Mouse (Mus musculus) midbrain, embryonic 14.5 days (tissue): ENCODE measurements around the gene Cux2. TPM values are rescaled to one million over a fixed set of nuclear protein-coding genes. Genes with fewer than 3 reads are reported as not detected.

Experiments
- ATAC-seq: fragments of 200-750 bp; cut with Nextera tagmentation; 2 replicates; pipeline ENCODE4 v1.8.0; 2017; ENCODE audit warnings: moderate number of reproducible peaks, moderate library complexity; ENCODE audit not compliant: low FRiP score, low TSS enrichment
- DNase-seq: peaks from one replicate; pipeline ENCODE4 v3.0.0-alpha.2; 2015
- H3K27ac ChIP-seq: fragments of 300-500 bp; sonication (generic); replicated peaks from 2 replicates; pipeline ENCODE4 v1.5.1; 2014; ENCODE audit warnings: mild to moderate bottlenecking, low read depth, low read length, moderate library complexity
- H3K27me3 ChIP-seq: fragments of 300-500 bp; sonication (generic); 2 replicates; pipeline ENCODE4 v1.6.1; 2014; ENCODE audit warnings: low read length, control low read depth, mixed read lengths; ENCODE audit not compliant: control insufficient read depth, insufficient read depth
- H3K36me3 ChIP-seq: fragments of 300-500 bp; sonication (generic); 2 replicates; pipeline ENCODE4 v1.6.1; 2014; ENCODE audit warnings: low read length, control low read depth; ENCODE audit not compliant: control insufficient read depth, insufficient read depth
- H3K4me1 ChIP-seq: fragments of 300-500 bp; sonication (generic); 2 replicates; pipeline ENCODE4 v1.6.1; 2014; ENCODE audit warnings: mild to moderate bottlenecking, antibody characterized with exemption, low read length, control low read depth; ENCODE audit not compliant: control insufficient read depth, insufficient read depth
- H3K4me2 ChIP-seq: fragments of 300-500 bp; sonication (generic); 2 replicates; pipeline ENCODE4 v1.6.1; 2014; ENCODE audit warnings: mild to moderate bottlenecking, low read length, moderate library complexity
- H3K4me3 ChIP-seq: fragments of 300-500 bp; sonication (generic); replicated peaks from 2 replicates; pipeline ENCODE4 v1.5.1; 2014; ENCODE audit warnings: low read depth, low read length
- H3K9ac ChIP-seq: fragments of 300-500 bp; sonication (generic); replicated peaks from 2 replicates; pipeline ENCODE4 v1.6.1; 2014; ENCODE audit warnings: mild to moderate bottlenecking, low read length, moderate library complexity
- H3K9me3 ChIP-seq: fragments of 300-500 bp; sonication (generic); 2 replicates; pipeline ENCODE4 v1.6.1; 2016; ENCODE audit warnings: low read length, control low read depth, mixed read lengths; ENCODE audit not compliant: control insufficient read depth
- WGBS: fragments of 180-500 bp; shearing (Covaris S2); extraction: QIAGEN DNeasy Blood & Tissue Kit; methylation state at CpG from one replicate; pipeline ENCODE4 v1.1.7; 2014; 5-methylcytosine and 5-hydroxymethylcytosine counted together
- polyA plus RNA-seq: library from polyadenylated mRNA; unstranded; fragments of >200 nt; fragmentation: Nextera tagmentation; extraction: Ambion mirVana; gene quantifications from 2 replicates; pipeline ENCODE4 v1.2.1, GENCODE M21; 2014

Cux2 gene
- polyA plus RNA-seq, 1 experiment from 2014 or later, result 28.8 TPM

GRCm38 (mm10) chr5:121924423-121924822 lies 125.5 kb downstream of the Cux2 start:
- ATAC-seq (no peak), DNase-seq (peak; percentile 34)
- Histone ChIP-seq H3K27ac (no peak overlapping the region), H3K4me2 (peak overlapping the region; percentile 49; the same call in 1 of the 2 replicates), H3K4me1 (peaks cover 41% of the 10 kb centered on the region), H3K9me3 (no peaks in the 10 kb centered on the region), H3K36me3 (no peaks in the 10 kb centered on the region), H3K27me3 (no peaks in the 10 kb centered on the region), H3K4me3 (no peak overlapping the region), H3K9ac (no peak overlapping the region)
- 17% methylated on average over 9 of the region's 9 CpGs for WGBS

DNA sequence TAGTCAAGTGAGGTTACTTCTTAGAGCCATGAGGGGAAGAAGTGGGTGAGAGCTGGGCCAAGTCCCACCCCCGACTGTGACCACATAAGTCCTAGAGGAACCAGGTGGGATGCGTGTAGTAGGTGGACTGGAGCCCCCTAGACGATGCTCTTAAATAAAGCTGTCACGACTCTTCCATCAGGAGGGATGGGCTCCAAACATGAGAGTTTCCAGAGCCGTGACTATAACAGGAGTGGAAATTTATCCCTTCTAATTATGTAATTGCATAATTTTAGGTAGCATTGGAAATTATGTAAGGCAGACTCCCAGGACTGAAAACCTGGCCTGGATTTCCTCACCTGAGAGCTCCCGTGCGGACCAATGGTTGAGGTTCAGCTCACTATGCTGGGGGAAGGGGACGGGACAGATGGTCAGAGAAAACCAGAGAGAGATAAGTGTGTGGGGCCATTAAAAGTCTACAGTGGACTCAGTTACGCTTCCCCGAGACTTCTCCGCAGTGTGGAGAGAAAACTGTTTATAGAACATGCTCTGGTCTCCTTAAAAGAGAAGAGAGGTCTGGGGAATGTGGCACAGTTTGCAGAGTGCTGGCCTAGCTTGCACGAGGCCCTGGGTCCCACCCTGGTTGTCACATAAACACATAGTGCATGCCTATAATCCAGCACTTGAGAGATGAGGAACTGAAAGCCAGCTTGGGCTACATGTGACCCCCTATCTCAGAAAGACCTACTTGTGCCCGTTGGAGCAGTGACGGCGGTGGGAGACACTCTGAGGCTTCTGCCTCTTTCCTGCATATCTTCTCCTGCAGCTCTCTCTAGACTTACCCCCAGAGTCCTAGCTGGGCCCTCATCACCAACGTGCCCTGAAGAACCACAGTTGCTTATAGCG lies 126.7 kb downstream of the Cux2 start:
- H3K36me3 ChIP-seq, result 0 out of 2 replicates have a peak, but pooled peaks cover 5% of the 10 kb centered on the region
- no peaks in the 10 kb centered on the region for H3K9me3 ChIP-seq
- H3K27ac ChIP-seq, result no peak overlapping the region
- no peak overlapping the region for H3K9ac ChIP-seq
- ATAC-seq (no peak), DNase-seq (no peak)
- H3K4me3 ChIP-seq, result no peak overlapping the region
- no peaks in the 10 kb centered on the region for H3K27me3 ChIP-seq
- H3K4me2 ChIP-seq, result no peak overlapping the region
- WGBS, result 89% methylated on average over 17 of the region's 17 CpGs
- peaks cover 35% of the 10 kb centered on the region for H3K4me1 ChIP-seq

DNA sequence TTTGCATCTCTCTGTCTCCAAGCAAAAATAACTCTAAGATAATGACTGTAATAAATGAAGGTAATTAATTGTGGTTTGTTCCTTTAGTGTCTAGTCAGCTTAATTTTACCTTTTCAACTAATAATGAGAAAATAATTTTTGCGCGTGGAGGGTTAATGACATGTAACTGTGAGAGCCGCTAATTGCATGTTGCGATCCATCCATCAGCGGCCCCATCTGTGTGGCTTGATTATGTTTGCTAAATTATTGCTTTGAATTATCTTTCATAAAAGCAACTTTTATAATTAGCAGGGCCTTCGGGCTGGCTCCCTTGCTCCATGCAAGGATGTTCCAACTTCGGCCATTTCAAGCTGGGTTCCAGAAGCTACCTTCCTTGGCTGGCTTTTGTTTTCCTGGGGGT lies 130.7 kb downstream of the Cux2 start:
- Histone ChIP-seq H3K36me3 (0 out of 2 replicates have a peak, but pooled peaks cover 5% of the 10 kb centered on the region), H3K27me3 (no peaks in the 10 kb centered on the region), H3K9me3 (no peaks in the 10 kb centered on the region), H3K27ac (no peak overlapping the region), H3K4me3 (no peak overlapping the region), H3K4me1 (no peaks in the 10 kb centered on the region), H3K9ac (no peak overlapping the region), H3K4me2 (no peak overlapping the region)
- WGBS, result 82% methylated on average over 7 of the region's 7 CpGs
- no peak for DNase-seq
- ATAC-seq, result no peak

- H3K4me3 ChIP-seq, result no peak overlapping the region
These were observed 133.1 kb downstream of the Cux2 start for GRCm38 (mm10) chr5:121916813-121917212.

GRCm38 (mm10) chr5:121913999-121914398 lies 135.9 kb downstream of the Cux2 start:
- DNase-seq, result peak; percentile 55
- WGBS, result 31% methylated on average over 23 of the region's 23 CpGs
- Histone ChIP-seq H3K27ac (peak overlapping the region; percentile 79), H3K36me3 (0 out of 2 replicates have a peak, but pooled peaks cover 5% of the 10 kb centered on the region), H3K27me3 (no peaks in the 10 kb centered on the region), H3K4me1 (no peaks in the 10 kb centered on the region), H3K9me3 (no peaks in the 10 kb centered on the region), H3K4me3 (no peak overlapping the region), H3K4me2 (no peak overlapping the region), H3K9ac (peak overlapping the region; percentile 12; the same call in 1 of the 2 replicates)
- ATAC-seq, result no peak

More at GRCm38 (mm10) chr5:121916813-121917212, 133.1 kb downstream of the Cux2 start:
- H3K4me1 ChIP-seq, result no peaks in the 10 kb centered on the region
- H3K27ac ChIP-seq, result no peak overlapping the region
- no peak overlapping the region for H3K4me2 ChIP-seq
- 90% methylated on average over 4 of the region's 4 CpGs for WGBS
- H3K36me3 ChIP-seq, result 0 out of 2 replicates have a peak, but pooled peaks cover 5% of the 10 kb centered on the region
- DNase-seq, result no peak
- no peak overlapping the region for H3K9ac ChIP-seq
- no peak for ATAC-seq
- H3K27me3 ChIP-seq, result no peaks in the 10 kb centered on the region
- no peaks in the 10 kb centered on the region for H3K9me3 ChIP-seq

- H3K27ac ChIP-seq, result 0 out of 2 replicates have a peak overlapping the region, but pooled peaks have one; percentile 32
- DNase-seq, result no peak
- H3K36me3 ChIP-seq, result no peaks in the 10 kb centered on the region
- 75% methylated on average over 21 of the region's 21 CpGs for WGBS
- H3K27me3 ChIP-seq, result no peaks in the 10 kb centered on the region
- no peaks in the 10 kb centered on the region for H3K9me3 ChIP-seq
- no peaks in the 10 kb centered on the region for H3K4me1 ChIP-seq
- H3K9ac ChIP-seq, result no peak overlapping the region
- ATAC-seq, result no peak
- no peak overlapping the region for H3K4me2 ChIP-seq
- H3K4me3 ChIP-seq, result no peak overlapping the region
These were observed 140.5 kb downstream of the Cux2 start for GRCm38 (mm10) chr5:121909226-121909985.

DNA sequence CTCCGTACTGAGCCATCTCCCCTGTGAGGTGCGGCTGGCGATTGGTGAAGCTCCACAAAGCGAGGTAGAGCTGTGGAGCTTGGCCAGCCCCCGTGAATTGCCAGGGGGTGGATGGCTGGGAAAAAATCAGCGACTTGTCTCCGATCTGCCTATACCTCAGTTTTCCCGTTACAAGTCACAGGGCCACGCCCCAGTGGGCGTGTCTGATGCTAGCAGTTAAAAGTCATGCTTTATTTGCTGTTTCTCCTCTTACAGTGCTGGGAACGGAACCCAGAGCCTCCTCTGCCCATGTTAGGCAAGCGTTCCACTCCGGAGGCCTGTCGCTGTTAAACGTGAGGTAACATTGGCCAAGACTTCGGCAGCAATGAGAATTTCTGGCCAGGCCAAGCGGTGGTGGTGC lies 144.2 kb downstream of the Cux2 start:
- H3K27ac ChIP-seq, result no peak overlapping the region
- DNase-seq (no peak), ATAC-seq (no peak)
- no peaks in the 10 kb centered on the region for H3K27me3 ChIP-seq
- WGBS, result 79% methylated on average over 17 of the region's 17 CpGs
- no peaks in the 10 kb centered on the region for H3K9me3 ChIP-seq
- no peak overlapping the region for H3K9ac ChIP-seq
- no peak overlapping the region for H3K4me3 ChIP-seq
- no peaks in the 10 kb centered on the region for H3K36me3 ChIP-seq
- peaks cover 14% of the 10 kb centered on the region for H3K4me1 ChIP-seq
- H3K4me2 ChIP-seq, result no peak overlapping the region

DNA sequence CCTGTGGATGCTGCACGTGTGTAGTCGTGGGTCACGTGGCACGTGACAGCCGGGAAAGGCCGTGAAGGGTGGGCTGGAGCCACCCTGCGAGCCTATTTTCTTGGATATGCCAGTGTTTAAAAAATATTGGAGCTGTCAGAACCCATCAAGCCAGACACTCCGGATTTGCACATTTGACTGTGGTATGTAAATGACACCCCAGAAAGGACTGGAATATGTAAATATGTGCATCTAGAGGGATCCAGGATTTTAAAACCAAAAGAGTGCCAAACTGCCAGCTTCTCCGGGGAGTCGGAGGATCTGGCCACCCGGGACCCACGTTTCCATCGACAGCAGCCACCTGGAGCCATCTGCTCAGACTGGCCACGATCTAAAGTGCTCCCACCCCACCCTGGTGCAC lies 145.1 kb downstream of the Cux2 start:
- no peak overlapping the region for H3K4me2 ChIP-seq
- H3K27me3 ChIP-seq, result no peaks in the 10 kb centered on the region
- no peak overlapping the region for H3K4me3 ChIP-seq
- H3K9me3 ChIP-seq, result no peaks in the 10 kb centered on the region
- no peaks in the 10 kb centered on the region for H3K36me3 ChIP-seq
- no peak overlapping the region for H3K9ac ChIP-seq
- H3K4me1 ChIP-seq, result peaks cover 14% of the 10 kb centered on the region
- WGBS, result 73% methylated on average over 14 of the region's 14 CpGs
- 0 out of 2 replicates have a peak overlapping the region, but pooled peaks have one; percentile 20 for H3K27ac ChIP-seq
- DNase-seq (no peak), ATAC-seq (no peak)
